Mouse (Mus musculus): ENCODE results near the gene Filip1. TPM values are rescaled to one million over a fixed set of nuclear protein-coding genes. Genes with fewer than 3 reads are reported as not detected.
"Not testable (repeated sequence)": the region's sequence is repeated elsewhere in the genome, so short reads cannot be mapped to it uniquely, and the experiment has no call there.

Filip1 gene
- polyA plus RNA-seq (2015; fragmentation: Nextera tagmentation; extraction: Ambion mirVana) = 3.2 and 3.6 TPM in 2 replicates

GRCm38 (mm10) chr9:80012751-80013150 lies at the start of gene Filip1:
TSS of gene Filip1 (minus strand) at chr9:80012851.
- Histone ChIP-seq H3K4me1 (no peaks in the 10 kb centered on the region), H3K27ac (no peak within 1 kb of the TSS), H3K4me2 (no peak within 1 kb of the TSS), H3K9me3 (no peaks in the 10 kb centered on the region), H3K27me3 (replicated peaks) (no peaks in the 10 kb centered on the region), H3K9ac (no peak within 1 kb of the TSS), H3K4me3 (no peak within 1 kb of the TSS), H3K36me3 (replicated peaks) (no peaks in the 10 kb centered on the region)
- WGBS = 79% methylated on average over 7 of the region's 7 CpGs
- no peak for ATAC-seq (replicated peaks)

GRCm38 (mm10) chr9:80057690-80058089 lies 45.0 kb upstream of the Filip1 start:
- Histone ChIP-seq H3K36me3 (replicated peaks) (no peaks in the 10 kb centered on the region), H3K4me1 (no peaks in the 10 kb centered on the region), H3K9me3 (no peaks in the 10 kb centered on the region), H3K4me3 (no peak overlapping the region), H3K4me2 (no peak overlapping the region), H3K27me3 (replicated peaks) (no peaks in the 10 kb centered on the region), H3K27ac (no peak overlapping the region), H3K9ac (no peak overlapping the region)
- WGBS = 85% methylated on average over 2 of the region's 2 CpGs
- no peak for ATAC-seq (replicated peaks)

- Histone ChIP-seq H3K36me3 (replicated peaks) (no peaks in the 10 kb centered on the region), H3K4me3 (no peak overlapping the region), H3K9me3 (no peaks in the 10 kb centered on the region), H3K4me1 (no peaks in the 10 kb centered on the region), H3K9ac (no peak overlapping the region), H3K27ac (no peak overlapping the region), H3K27me3 (replicated peaks) (no peaks in the 10 kb centered on the region), H3K4me2 (no peak overlapping the region)
- 83% methylated on average over 5 of the region's 5 CpGs for WGBS
- ATAC-seq (replicated peaks) = no peak
Measured at GRCm38 (mm10) chr9:80052951-80053350, 40.3 kb upstream of the Filip1 start.

GRCm38 (mm10) chr9:80049271-80049670 lies 36.6 kb upstream of the Filip1 start:
- H3K4me1 ChIP-seq; H3K27ac ChIP-seq; ATAC-seq (replicated peaks); H3K9me3 ChIP-seq; H3K9ac ChIP-seq; H3K4me2 ChIP-seq; H3K4me3 ChIP-seq; H3K36me3 ChIP-seq (replicated peaks); H3K27me3 ChIP-seq (replicated peaks): not testable (repeated sequence)
- 45% methylated on average over 5 of the region's 5 CpGs for WGBS

- WGBS = 71% methylated on average over 4 of the region's 4 CpGs
- H3K4me1 ChIP-seq; H3K27ac ChIP-seq; H3K36me3 ChIP-seq (replicated peaks); ATAC-seq (replicated peaks); H3K4me3 ChIP-seq; H3K4me2 ChIP-seq; H3K27me3 ChIP-seq (replicated peaks); H3K9ac ChIP-seq; H3K9me3 ChIP-seq: not testable (repeated sequence)
Measured at GRCm38 (mm10) chr9:80044301-80044700, 31.6 kb upstream of the Filip1 start.

GRCm38 (mm10) chr9:80039296-80039815 lies 26.7 kb upstream of the Filip1 start:
- no peak for ATAC-seq (replicated peaks)
- Histone ChIP-seq H3K4me3 (no peak overlapping the region), H3K27ac (no peak overlapping the region), H3K9me3 (no peaks in the 10 kb centered on the region), H3K36me3 (replicated peaks) (no peaks in the 10 kb centered on the region), H3K4me1 (no peaks in the 10 kb centered on the region), H3K27me3 (replicated peaks) (no peaks in the 10 kb centered on the region), H3K4me2 (no peak overlapping the region), H3K9ac (no peak overlapping the region)
- WGBS = 8% methylated on average over 2 of the region's 2 CpGs

- H3K27ac ChIP-seq = no peak overlapping the region
- no peaks in the 10 kb centered on the region for H3K36me3 ChIP-seq (replicated peaks)
- H3K9ac ChIP-seq = no peak overlapping the region
- H3K9me3 ChIP-seq = no peaks in the 10 kb centered on the region
- H3K4me2 ChIP-seq = no peak overlapping the region
- H3K4me1 ChIP-seq = no peaks in the 10 kb centered on the region
- H3K4me3 ChIP-seq = no peak overlapping the region
- ATAC-seq (replicated peaks) = no peak
- H3K27me3 ChIP-seq (replicated peaks) = no peaks in the 10 kb centered on the region
Measured at GRCm38 (mm10) chr9:80037997-80038383, 25.3 kb upstream of the Filip1 start.

- H3K9me3 ChIP-seq = no peaks in the 10 kb centered on the region
- H3K27ac ChIP-seq = no peak overlapping the region
- no peak overlapping the region for H3K4me2 ChIP-seq
- no peak overlapping the region for H3K9ac ChIP-seq
- no peak overlapping the region for H3K4me3 ChIP-seq
- H3K36me3 ChIP-seq (replicated peaks) = no peaks in the 10 kb centered on the region
- ATAC-seq (replicated peaks) = no peak
- no peaks in the 10 kb centered on the region for H3K4me1 ChIP-seq
- WGBS = 86% methylated on average over 13 of the region's 13 CpGs
- H3K27me3 ChIP-seq (replicated peaks) = no peaks in the 10 kb centered on the region
Measured at GRCm38 (mm10) chr9:80037262-80037996, 24.8 kb upstream of the Filip1 start.

- no peak overlapping the region for H3K4me2 ChIP-seq
- no peaks in the 10 kb centered on the region for H3K36me3 ChIP-seq (replicated peaks)
- no peaks in the 10 kb centered on the region for H3K4me1 ChIP-seq
- H3K9ac ChIP-seq = no peak overlapping the region
- H3K27ac ChIP-seq = no peak overlapping the region
- no peak overlapping the region for H3K4me3 ChIP-seq
- WGBS = 82% methylated on average over 6 of the region's 6 CpGs
- no peaks in the 10 kb centered on the region for H3K9me3 ChIP-seq
- H3K27me3 ChIP-seq (replicated peaks) = no peaks in the 10 kb centered on the region
- ATAC-seq (replicated peaks) = no peak
Measured at GRCm38 (mm10) chr9:80026581-80027021, 13.9 kb upstream of the Filip1 start.

GRCm38 (mm10) chr9:80026017-80026416 lies 13.4 kb upstream of the Filip1 start:
- Histone ChIP-seq H3K9ac (no peak overlapping the region), H3K27ac (no peak overlapping the region), H3K4me2 (no peak overlapping the region), H3K4me3 (no peak overlapping the region), H3K4me1 (no peaks in the 10 kb centered on the region), H3K36me3 (replicated peaks) (no peaks in the 10 kb centered on the region), H3K27me3 (replicated peaks) (no peaks in the 10 kb centered on the region), H3K9me3 (no peaks in the 10 kb centered on the region)
- 1% methylated on average over 2 of the region's 2 CpGs for WGBS
- ATAC-seq (replicated peaks) = no peak

GRCm38 (mm10) chr9:80025347-80025746 lies 12.7 kb upstream of the Filip1 start:
- H3K27me3 ChIP-seq (replicated peaks); H3K4me1 ChIP-seq; H3K4me2 ChIP-seq; H3K36me3 ChIP-seq (replicated peaks); ATAC-seq (replicated peaks); H3K4me3 ChIP-seq; H3K27ac ChIP-seq; H3K9ac ChIP-seq; H3K9me3 ChIP-seq: not testable (repeated sequence)
- WGBS = 94% methylated on average over 5 of the region's 5 CpGs

- H3K4me3 ChIP-seq = no peak overlapping the region
- H3K9ac ChIP-seq = no peak overlapping the region
- no peak overlapping the region for H3K4me2 ChIP-seq
- no peak overlapping the region for H3K27ac ChIP-seq
- H3K4me1 ChIP-seq = no peaks in the 10 kb centered on the region
- WGBS = 64% methylated on average over 8 of the region's 8 CpGs
- H3K9me3 ChIP-seq = no peaks in the 10 kb centered on the region
- H3K27me3 ChIP-seq (replicated peaks) = no peaks in the 10 kb centered on the region
- ATAC-seq (replicated peaks) = no peak
- no peaks in the 10 kb centered on the region for H3K36me3 ChIP-seq (replicated peaks)
Measured at GRCm38 (mm10) chr9:80022821-80023220, 10.2 kb upstream of the Filip1 start.

- Histone ChIP-seq H3K27ac (no peak overlapping the region), H3K4me1 (no peaks in the 10 kb centered on the region), H3K9ac (no peak overlapping the region), H3K27me3 (replicated peaks) (no peaks in the 10 kb centered on the region), H3K9me3 (no peaks in the 10 kb centered on the region), H3K36me3 (replicated peaks) (no peaks in the 10 kb centered on the region), H3K4me2 (no peak overlapping the region), H3K4me3 (no peak overlapping the region)
- ATAC-seq (replicated peaks) = no peak
- 28% methylated on average over 1 of the region's 1 CpGs for WGBS
Measured at GRCm38 (mm10) chr9:80021648-80022047, 9.0 kb upstream of the Filip1 start.

Measured in midbrain, embryonic 15.5 days (tissue).